Mouse (Mus musculus) forebrain, embryonic 11.5 days (tissue): Measurements from ENCODE around the gene Smg7. TPM values are rescaled to one million over a fixed set of nuclear protein-coding genes. Genes with fewer than 3 reads are reported as not detected.
"Not testable (repeated sequence)": the region's sequence is repeated elsewhere in the genome, so short reads cannot be mapped to it uniquely, and the experiment has no call there.

Source experiments
- ATAC-seq: fragments of 200-750 bp; cut with Nextera tagmentation; replicated peaks from 2 replicates; pipeline ENCODE4 v1.8.0; 2017; ENCODE audit warnings: moderate TSS enrichment; ENCODE audit not compliant: low FRiP score
- DNase-seq: peaks from one replicate; pipeline ENCODE4 v3.0.0-alpha.2; 2017; ENCODE audit warnings: low spot score
- H3K27ac ChIP-seq: fragments of 300-500 bp; sonication (generic); 2 replicates; pipeline ENCODE4 v1.5.1; 2014; ENCODE audit warnings: low read depth, low read length
- H3K27me3 ChIP-seq: fragments of 300-500 bp; sonication (generic); 2 replicates; pipeline ENCODE4 v1.6.1; 2014; ENCODE audit warnings: mild to moderate bottlenecking, low read length, mixed read lengths; ENCODE audit not compliant: control insufficient read depth, insufficient read depth
- H3K36me3 ChIP-seq: fragments of 300-500 bp; sonication (generic); 2 replicates; pipeline ENCODE4 v1.6.1; 2014; ENCODE audit warnings: mild to moderate bottlenecking, low read length, moderate library complexity, mixed read lengths; ENCODE audit not compliant: control insufficient read depth, insufficient read depth
- H3K4me1 ChIP-seq: fragments of 300-500 bp; sonication (generic); replicated peaks from 2 replicates; pipeline ENCODE4 v1.6.1; 2014; ENCODE audit warnings: low read length, mixed read lengths; ENCODE audit not compliant: control insufficient read depth, insufficient read depth
- H3K4me2 ChIP-seq: fragments of 300-500 bp; sonication (generic); 2 replicates; pipeline ENCODE4 v1.6.1; 2014; ENCODE audit warnings: low read depth, mild to moderate bottlenecking, low read length, moderate library complexity, mixed read lengths; ENCODE audit not compliant: severe bottlenecking
- H3K4me3 ChIP-seq: fragments of 300-500 bp; sonication (generic); 2 replicates; pipeline ENCODE4 v1.5.1; 2014; ENCODE audit warnings: low read depth, low read length
- H3K9ac ChIP-seq: fragments of 300-500 bp; sonication (generic); 2 replicates; pipeline ENCODE4 v1.6.1; 2014; ENCODE audit warnings: low read length
- H3K9me3 ChIP-seq: fragments of 300-500 bp; sonication (generic); 2 replicates; pipeline ENCODE4 v1.6.1; 2016; ENCODE audit warnings: low read length, mixed read lengths; ENCODE audit not compliant: control insufficient read depth
- WGBS: fragments of 180-500 bp; shearing (Covaris S2); extraction: QIAGEN DNeasy Blood & Tissue Kit; methylation state at CpG from one replicate; pipeline ENCODE4 v1.1.7; 2014; 5-methylcytosine and 5-hydroxymethylcytosine counted together
- polyA plus RNA-seq: library from polyadenylated mRNA; unstranded; fragments of >200 nt; fragmentation: Nextera tagmentation; extraction: Ambion mirVana; gene quantifications from 2 replicates; pipeline ENCODE4 v1.2.1, GENCODE M21; 2014

The Smg7 gene
- polyA plus RNA-seq, 1 experiment from 2014 or later, result 47.1 TPM

GRCm38 (mm10) chr1:152913483-152914460 is 11.3 kb upstream of the Smg7 start:
- Histone ChIP-seq H3K4me3 (no peak overlapping the region), H3K9me3 (no peaks in the 10 kb centered on the region), H3K27ac (no peak overlapping the region), H3K36me3 (no peaks in the 10 kb centered on the region), H3K9ac (no peak overlapping the region), H3K4me2 (no peak overlapping the region), H3K27me3 (no peaks in the 10 kb centered on the region), H3K4me1 (no peaks in the 10 kb centered on the region)
- WGBS, result 84% methylated on average over 6 of the region's 6 CpGs
- ATAC-seq (no peak), DNase-seq (no peak)

- no peaks in the 10 kb centered on the region for H3K9me3 ChIP-seq
- H3K4me3 ChIP-seq, result peak overlapping the region; percentile 32
These were observed 2.0 kb upstream of the Smg7 start for GRCm38 (mm10) chr1:152904469-152904868.

GRCm38 (mm10) chr1:152903591-152904135 is 1.2 kb upstream of the Smg7 start:
- Histone ChIP-seq H3K4me2 (peak overlapping the region; percentile 97), H3K27me3 (no peaks in the 10 kb centered on the region), H3K4me1 (no peaks in the 10 kb centered on the region; the same call in 1 of the 2 replicates), H3K4me3 (peak overlapping the region; percentile 90), H3K27ac (peak overlapping the region; percentile 97), H3K9ac (peak overlapping the region; percentile 52), H3K36me3 (no peaks in the 10 kb centered on the region), H3K9me3 (no peaks in the 10 kb centered on the region)
- DNase-seq (peak; percentile 79), ATAC-seq (peak; percentile 33)
- WGBS, result under 1% methylated on average over 36 of the region's 36 CpGs

More at GRCm38 (mm10) chr1:152904469-152904868, 2.0 kb upstream of the Smg7 start:
- no peaks in the 10 kb centered on the region for H3K27me3 ChIP-seq
- H3K27ac ChIP-seq, result peak overlapping the region; percentile 39; the same call in 1 of the 2 replicates
- under 1% methylated on average over 14 of the region's 14 CpGs for WGBS
- H3K9ac ChIP-seq, result peak overlapping the region; percentile 50
- peak; percentile 31; the same call in 1 of the 2 replicates for ATAC-seq
- no peaks in the 10 kb centered on the region; the same call in 1 of the 2 replicates for H3K4me1 ChIP-seq
- DNase-seq, result peak; percentile 85
- peak overlapping the region; percentile 97 for H3K4me2 ChIP-seq
- H3K36me3 ChIP-seq, result no peaks in the 10 kb centered on the region

DNA sequence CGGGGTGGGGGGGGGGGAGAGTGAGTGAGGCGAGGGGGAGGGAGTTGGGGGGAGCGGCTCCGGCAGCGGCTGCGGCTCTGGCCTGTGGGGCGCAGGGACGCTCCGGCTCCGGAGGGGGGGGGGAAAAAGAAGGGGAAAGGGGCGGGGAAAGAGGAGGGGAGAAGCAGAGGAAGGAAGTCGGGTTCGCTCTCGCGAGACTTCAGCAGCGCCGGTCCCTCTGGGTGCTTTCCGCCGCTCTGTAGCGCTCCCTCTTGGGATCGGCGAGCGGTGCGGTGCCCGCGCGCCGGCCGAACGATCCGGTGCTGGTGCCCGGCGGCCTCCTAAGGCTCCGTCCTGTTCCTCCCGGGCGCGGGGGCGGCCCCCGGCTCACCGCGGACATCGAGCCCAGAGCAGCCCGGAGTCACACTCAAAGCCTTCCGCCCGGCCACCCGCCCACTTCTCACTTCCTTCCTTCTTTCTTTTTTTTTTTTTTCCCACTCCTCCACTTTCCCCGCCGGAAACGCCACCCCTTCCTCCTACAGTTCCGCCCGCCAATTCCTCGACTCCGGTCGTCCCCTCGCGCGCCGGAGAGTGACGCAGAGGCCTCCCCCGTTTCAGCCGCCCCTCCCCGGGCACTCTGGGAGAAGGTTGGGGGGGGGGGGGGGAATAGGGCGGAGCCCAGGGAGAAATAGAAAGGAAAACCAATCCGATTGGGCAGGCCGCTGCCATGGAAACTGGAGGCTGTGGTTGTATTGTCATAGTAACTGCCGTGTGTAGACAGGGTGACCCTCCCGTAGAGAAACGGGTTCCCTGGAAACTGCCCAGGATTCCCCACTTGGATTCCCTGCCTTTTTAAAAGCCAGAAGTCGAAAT is 445 bp upstream of the Smg7 start:
- Histone ChIP-seq H3K36me3 (no peaks in the 10 kb centered on the region), H3K4me1 (no peaks in the 10 kb centered on the region; the same call in 1 of the 2 replicates), H3K27me3 (no peaks in the 10 kb centered on the region), H3K4me3 (peak overlapping the region; percentile 90), H3K9ac (peak overlapping the region; percentile 95), H3K4me2 (peak overlapping the region; percentile 97), H3K27ac (peak overlapping the region; percentile 97), H3K9me3 (no peaks in the 10 kb centered on the region)
- peak; percentile 91 for ATAC-seq
- WGBS, result 1% methylated on average over 51 of the region's 69 CpGs
- peak; percentile 98 for DNase-seq

- Histone ChIP-seq H3K4me1 (no peaks in the 10 kb centered on the region; the same call in 1 of the 2 replicates), H3K27ac (no peak overlapping the region), H3K4me3 (peak overlapping the region; percentile 90), H3K9me3 (no peaks in the 10 kb centered on the region), H3K36me3 (no peaks in the 10 kb centered on the region), H3K4me2 (peak overlapping the region; percentile 71), H3K27me3 (no peaks in the 10 kb centered on the region), H3K9ac (peak overlapping the region; percentile 95)
- no peak for DNase-seq
- under 1% methylated on average over 6 of the region's 6 CpGs for whole genome bisulfite sequencing
- ATAC-seq, result no peak
These were observed 1.1 kb downstream of the Smg7 start for GRCm38 (mm10) chr1:152901419-152901764.

DNA sequence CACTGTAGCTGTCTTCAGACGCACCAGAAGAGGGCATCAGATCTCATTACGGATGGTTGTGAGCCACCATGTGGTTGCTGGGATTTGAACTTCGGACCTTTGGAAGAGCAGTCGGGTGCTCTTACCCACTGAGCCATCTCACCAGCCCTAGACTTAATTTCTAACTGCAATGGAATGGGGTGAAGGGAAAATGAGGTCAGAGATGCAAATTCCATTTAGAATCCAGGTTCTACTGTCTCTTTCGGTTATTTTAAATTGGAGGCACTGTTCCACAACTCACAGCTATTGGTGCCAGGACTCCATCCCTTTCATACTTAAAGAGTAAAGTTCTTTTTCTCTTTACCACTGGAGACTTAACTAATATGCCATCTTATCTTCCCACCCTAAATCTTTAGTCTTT is 14.4 kb downstream of the Smg7 start:
- not testable (repeated sequence) for H3K4me2 ChIP-seq, H3K9me3 ChIP-seq, H3K27ac ChIP-seq, H3K9ac ChIP-seq, DNase-seq, H3K27me3 ChIP-seq, H3K36me3 ChIP-seq, H3K4me3 ChIP-seq, ATAC-seq, H3K4me1 ChIP-seq
- 97% methylated on average over 3 of the region's 5 CpGs for WGBS

- H3K27me3 ChIP-seq, result no peaks in the 10 kb centered on the region
- DNase-seq, result no peak
- no peaks in the 10 kb centered on the region for H3K36me3 ChIP-seq
- no peak overlapping the region for H3K27ac ChIP-seq
- no peak overlapping the region for H3K4me3 ChIP-seq
- no peaks in the 10 kb centered on the region for H3K4me1 ChIP-seq
- WGBS, result 86% methylated on average over 3 of the region's 3 CpGs
- H3K9ac ChIP-seq, result no peak overlapping the region
- H3K9me3 ChIP-seq, result no peaks in the 10 kb centered on the region
- no peak for ATAC-seq
- H3K4me2 ChIP-seq, result no peak overlapping the region
These were observed 31.4 kb downstream of the Smg7 start for GRCm38 (mm10) chr1:152871031-152871430.

- no peaks in the 10 kb centered on the region for H3K36me3 ChIP-seq
- H3K9me3 ChIP-seq, result no peaks in the 10 kb centered on the region
- H3K4me3 ChIP-seq, result no peak overlapping the region
- DNase-seq (no peak), ATAC-seq (no peak)
- no peak overlapping the region for H3K9ac ChIP-seq
- no peak overlapping the region for H3K4me2 ChIP-seq
- 93% methylated on average over 6 of the region's 6 CpGs for WGBS
- H3K27ac ChIP-seq, result no peak overlapping the region
- no peaks in the 10 kb centered on the region for H3K4me1 ChIP-seq
- H3K27me3 ChIP-seq, result no peaks in the 10 kb centered on the region
These were observed 32.5 kb downstream of the Smg7 start for GRCm38 (mm10) chr1:152869901-152870300.
